Mouse (Mus musculus): ENCODE results near the gene Gm11146.

The Gm11146 gene

GRCm38 (mm10) chr16:77601994-77602393 lies at the start of gene Gm11146:
Gm11146 (minus strand) TSS chr16:77602094.
- no peak for DNase-seq (ENCODE audit: low spot score in 2 of 2)

DNA sequence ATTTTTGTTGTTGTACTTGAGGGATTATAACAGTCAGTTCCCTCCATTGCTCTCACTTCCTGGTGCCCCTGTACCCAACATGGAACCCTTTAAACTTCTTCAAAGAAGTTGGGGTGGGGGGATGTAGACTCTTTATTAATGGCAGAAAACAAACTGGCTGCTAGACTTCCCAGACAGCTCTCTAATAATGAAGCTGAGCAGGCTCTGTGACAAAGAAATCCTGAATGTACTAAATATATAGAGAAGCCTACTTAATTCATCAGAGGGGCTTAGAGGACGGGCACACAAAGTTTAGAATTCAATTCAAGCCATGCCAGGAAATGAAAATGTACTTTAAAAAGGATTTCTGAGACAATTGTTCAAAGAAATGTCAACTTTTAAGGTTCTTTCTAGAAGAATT lies 48.7 kb upstream of the Gm11146 start:
- no peak for DNase-seq (ENCODE audit: low spot score in 2 of 2)

GRCm38 (mm10) chr16:77649006-77649405 lies 47.1 kb upstream of the Gm11146 start:
- DNase-seq (ENCODE audit: low spot score in 2 of 2): no peak

GRCm38 (mm10) chr16:77648181-77648580 lies 46.3 kb upstream of the Gm11146 start:
- no peak for DNase-seq (ENCODE audit: low spot score in 2 of 2)

DNA sequence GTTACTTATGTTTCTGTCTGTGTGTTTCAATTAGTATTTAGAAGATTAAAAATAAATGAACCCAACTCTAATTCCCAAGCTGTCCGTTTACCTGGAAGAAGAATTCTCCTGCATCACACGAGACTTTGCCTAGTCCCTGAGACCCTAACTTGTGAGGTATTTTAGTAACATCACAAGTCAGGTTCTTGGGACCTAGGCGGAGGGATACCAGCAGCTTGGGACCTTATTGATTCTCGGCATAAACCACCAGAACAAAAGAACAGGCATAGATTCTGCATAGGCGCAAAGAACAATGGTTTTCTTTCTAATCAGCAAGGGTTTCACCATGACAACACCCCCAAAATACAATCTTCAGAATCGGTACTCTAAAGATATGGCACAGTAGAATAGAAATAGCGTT lies 44.3 kb upstream of the Gm11146 start:
- DNase-seq (ENCODE audit: low spot score in 2 of 2): no peak

DNA sequence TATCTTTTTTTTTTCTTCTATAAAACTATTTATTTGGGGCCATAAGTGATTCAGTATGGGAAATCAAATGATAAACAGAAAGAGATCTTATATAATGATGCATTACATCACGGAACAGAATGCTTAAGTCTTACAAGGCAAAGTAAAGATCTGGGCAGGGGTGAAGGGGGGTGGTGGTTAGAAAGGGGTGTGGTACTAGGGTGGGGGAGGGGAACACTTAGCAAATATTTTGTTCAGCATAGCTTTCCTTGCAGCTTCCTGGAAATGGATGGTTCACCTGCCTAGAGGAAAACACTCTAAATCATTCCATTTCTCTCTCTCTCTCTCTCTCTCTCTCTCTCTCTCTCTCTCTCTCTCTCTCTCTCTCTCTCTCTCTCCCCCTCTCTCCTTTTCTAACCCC lies 43.1 kb upstream of the Gm11146 start:
- no peak for DNase-seq (ENCODE audit: low spot score in 2 of 2)

DNA sequence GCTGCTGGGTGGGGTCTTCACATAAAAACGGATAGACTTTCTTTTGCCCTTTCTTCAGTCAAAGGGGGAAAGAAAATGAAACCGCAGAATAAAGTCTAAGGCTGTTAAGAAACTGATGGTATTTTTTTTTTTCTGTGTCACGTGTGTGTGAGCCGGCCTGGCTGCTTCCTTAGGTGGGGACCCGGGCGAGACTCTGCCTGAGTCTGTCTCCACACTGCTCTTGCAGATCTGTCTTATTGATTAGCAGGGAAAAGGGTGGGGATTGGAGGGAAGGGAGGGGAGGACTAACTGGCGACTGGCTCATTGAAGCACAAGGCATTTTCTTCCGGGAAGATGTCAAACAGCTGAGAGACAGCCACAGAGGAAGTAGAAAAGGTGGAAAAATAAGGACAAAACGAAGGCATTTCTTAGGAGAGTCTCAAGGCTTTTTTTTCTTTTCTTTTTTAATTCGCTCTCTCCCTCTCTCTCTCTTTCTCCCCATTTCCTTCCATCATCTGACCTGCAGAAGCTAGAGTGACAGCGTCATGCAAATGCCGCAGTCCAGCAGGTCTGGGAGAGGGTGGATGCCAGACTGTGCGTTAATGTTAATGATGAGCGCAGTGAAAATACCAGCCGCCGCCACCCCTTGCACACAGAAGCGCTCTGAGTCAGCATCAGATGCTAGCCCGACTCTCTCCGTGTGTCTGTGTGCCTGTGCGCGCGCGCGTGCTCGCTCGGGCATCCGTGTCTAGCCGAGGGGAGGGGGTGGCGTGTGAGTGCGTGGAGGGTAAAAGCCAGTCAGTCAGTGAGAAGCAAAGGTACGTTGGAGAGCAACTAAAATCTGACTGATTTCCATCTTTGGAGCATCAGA lies 42.2 kb upstream of the Gm11146 start:
- peak; percentile 17 to 63 for DNase-seq (ENCODE audit: low spot score in 2 of 2)

DNA sequence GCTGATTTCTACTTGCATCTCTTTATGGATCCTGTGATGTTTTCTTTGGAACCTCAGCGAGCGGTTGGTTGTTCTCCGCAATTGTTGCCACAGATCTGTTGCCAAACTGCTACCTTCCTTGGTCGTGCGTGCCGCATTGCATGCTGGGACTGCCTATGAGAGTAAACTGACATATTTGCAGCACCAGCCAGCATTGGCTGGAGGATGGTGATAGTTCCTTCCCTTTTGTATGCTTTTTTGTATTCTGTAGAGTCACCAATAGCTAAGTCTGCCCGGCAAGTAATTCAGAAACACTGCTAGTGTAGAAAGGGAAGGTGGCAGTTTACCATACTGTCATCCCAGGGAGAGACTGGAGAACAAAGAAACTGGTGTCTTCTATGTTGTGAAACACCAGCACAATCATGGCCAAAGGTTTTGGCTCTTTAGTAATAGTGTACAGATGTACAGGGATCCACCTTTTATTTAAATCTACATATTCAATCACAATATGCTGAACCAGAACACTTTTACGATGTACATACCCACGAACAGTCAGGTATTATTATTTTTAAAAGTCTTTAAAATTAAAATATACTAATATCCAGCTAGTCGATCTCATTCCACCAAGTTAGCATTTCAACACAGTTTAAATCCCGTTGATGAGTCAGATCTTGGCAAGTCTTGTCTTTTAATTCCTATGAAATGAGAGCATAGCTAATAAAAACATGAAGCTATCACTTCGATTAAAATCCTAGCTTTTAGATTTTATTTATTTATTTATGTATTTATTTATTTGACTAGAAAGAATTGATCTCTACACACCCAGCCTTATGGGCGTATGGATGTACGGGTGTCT lies 41.4 kb upstream of the Gm11146 start:
- no peak for DNase-seq (ENCODE audit: low spot score in 2 of 2)

DNA sequence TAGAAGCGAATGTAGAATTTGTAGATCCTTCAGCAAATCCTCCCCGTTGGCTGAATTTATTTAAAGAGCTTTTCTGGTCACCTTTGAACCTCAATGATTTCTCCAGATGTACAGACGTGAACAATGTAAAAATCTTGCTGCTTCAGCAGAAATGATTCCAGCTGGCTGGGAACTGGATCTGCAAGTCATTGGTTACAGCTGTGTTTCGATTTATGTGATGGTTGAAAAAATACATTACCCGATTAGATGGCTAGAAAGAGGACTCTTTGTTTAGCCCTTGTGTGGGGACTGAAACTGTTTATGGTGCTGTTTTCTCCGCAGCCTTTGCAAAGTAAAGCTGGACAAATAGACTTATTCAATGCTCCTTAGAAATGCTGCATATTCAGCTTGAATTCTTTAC lies 34.6 kb upstream of the Gm11146 start:
- no peak for DNase-seq (ENCODE audit: low spot score in 2 of 2)

GRCm38 (mm10) chr16:77632315-77632881 lies 30.5 kb upstream of the Gm11146 start:
- no peak for DNase-seq (ENCODE audit: low spot score in 2 of 2)

DNA sequence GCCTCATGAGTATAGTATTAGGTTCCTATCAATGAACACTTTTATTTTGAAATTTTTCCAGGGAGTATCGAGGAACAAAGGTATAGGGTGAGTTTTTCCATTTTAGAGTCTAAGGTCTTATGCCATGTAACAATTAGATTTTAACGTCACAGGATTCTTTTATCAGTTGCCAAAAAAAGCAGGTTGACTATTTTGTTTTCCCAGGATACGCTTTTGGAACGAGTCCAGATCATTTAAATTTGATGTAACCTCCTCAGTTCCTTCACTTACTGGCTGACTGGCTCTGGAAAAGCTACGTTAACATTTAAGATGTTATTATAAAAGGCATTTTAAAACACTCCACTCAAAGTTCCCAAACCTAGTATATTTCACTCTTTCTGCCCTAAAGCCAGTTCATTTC lies 20.8 kb upstream of the Gm11146 start:
- DNase-seq (ENCODE audit: low spot score in 2 of 2): no peak

- no peak for DNase-seq (ENCODE audit: low spot score in 2 of 2)
Observed at GRCm38 (mm10) chr16:77602581-77602980, 687 bp upstream of the Gm11146 start.

DNA sequence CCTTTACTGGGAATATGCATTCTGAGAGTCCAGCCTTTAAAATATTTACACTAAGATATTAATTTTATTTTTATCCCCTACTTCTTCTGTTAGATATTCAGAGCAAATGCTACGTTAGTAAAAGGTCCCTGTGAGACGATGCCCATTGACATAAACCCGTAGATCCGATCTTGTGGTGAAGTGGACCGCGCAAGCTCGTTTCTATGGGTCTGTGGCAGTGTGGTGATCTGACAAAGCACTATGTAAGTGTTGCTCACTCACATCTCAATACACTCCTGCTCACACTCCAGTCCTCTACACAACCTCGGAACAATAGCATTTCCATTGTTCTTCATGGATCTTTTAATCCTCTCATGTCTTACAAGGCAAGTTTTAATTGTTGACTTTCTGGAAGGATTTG lies 3.1 kb downstream of the Gm11146 start:
- no peak for DNase-seq (ENCODE audit: low spot score in 2 of 2)

- DNase-seq (ENCODE audit: low spot score in 2 of 2): no peak
Observed at GRCm38 (mm10) chr16:77596556-77596955, 5.3 kb downstream of the Gm11146 start.

GRCm38 (mm10) chr16:77595661-77596060 lies 6.2 kb downstream of the Gm11146 start:
- no peak for DNase-seq (ENCODE audit: low spot score in 2 of 2)

DNA sequence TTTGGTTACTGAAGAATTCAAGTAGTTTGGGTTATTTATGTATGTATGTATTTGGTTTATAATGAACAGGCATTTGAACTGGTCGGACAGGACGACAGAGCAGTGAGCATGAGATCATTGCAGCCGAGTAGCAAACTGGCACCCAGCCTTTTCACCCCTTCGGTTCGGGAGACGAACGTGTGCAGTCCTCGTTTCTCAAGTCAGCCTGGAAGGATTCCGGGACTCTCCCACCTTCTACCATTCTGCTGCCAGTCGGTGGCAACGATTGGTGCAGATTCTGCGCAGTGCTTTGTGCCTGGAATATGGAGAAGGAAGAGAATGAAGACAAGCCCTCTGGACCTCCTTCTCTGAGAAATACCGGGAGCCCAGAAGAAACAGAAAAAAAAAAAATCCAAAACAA lies 7.3 kb downstream of the Gm11146 start:
- DNase-seq (ENCODE audit: low spot score in 2 of 2): no peak

GRCm38 (mm10) chr16:77593828-77594421 lies 8.0 kb downstream of the Gm11146 start:
- no peak for DNase-seq (ENCODE audit: low spot score in 2 of 2)

GRCm38 (mm10) chr16:77592986-77593385 lies 8.9 kb downstream of the Gm11146 start:
- no peak for DNase-seq (ENCODE audit: low spot score in 2 of 2)

- DNase-seq (ENCODE audit: low spot score in 2 of 2): no peak
Observed at GRCm38 (mm10) chr16:77573036-77573435, 28.9 kb downstream of the Gm11146 start.

- no peak for DNase-seq (ENCODE audit: low spot score in 2 of 2)
Observed at GRCm38 (mm10) chr16:77569457-77569856, 32.4 kb downstream of the Gm11146 start.

DNA sequence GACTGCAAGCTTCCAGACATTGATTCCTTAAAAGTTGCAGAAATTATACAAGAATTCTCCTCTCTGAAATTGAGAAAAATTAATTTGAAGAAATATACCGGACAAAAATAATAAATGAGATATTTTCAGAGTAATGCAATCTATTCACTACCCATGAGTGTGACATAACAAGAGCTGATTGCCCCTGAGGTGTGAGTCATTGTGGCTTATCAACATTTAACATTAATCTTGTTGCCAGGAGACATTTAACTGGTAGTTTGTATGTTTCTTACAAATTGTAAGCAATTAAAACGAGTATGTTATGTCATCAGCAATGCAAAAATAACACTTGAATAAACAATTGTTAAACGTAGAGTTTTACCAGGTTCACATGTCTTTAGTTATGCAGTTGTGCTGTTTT lies 33.5 kb downstream of the Gm11146 start:
- DNase-seq (ENCODE audit: low spot score in 2 of 2): no peak

DNA sequence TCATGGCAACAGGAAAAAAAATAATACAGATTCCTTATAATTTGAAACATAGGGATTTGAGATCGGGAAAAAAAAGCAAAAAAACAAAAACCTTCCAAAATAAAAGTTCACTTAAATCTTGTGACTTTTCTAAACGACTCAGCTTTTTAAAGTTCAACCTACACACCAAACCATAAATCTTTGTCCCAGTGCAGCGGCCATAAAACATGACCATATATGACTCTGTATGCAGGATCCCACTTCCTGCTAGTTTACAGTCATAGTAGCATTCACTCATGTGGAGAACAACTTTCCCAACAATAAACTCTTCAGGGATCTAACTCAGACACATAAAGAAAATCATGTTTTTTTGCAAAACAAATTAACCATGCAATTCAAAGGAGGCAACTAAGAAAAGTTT lies 39.0 kb downstream of the Gm11146 start:
- DNase-seq (ENCODE audit: low spot score in 2 of 2): no peak

Measured in spleen, postnatal 4 days (tissue).